Mouse (Mus musculus) forebrain, embryonic 13.5 days (tissue): ENCODE measurements at regions not wholly inside any gene's neighbourhood (a gene's known extent, or its start where the extent isn't known, plus 50 kb on each side); places are given as distances from the start of the nearest gene placed in this dataset.
A peak's percentile ranks its signal among the peaks of the same experiment; 100 is the strongest.
"Not testable (repeated sequence)": the region's sequence is repeated elsewhere in the genome, so short reads cannot be mapped to it uniquely, and the experiment has no call there.

Source experiments
- ATAC-seq: fragments of 200-750 bp; cut with Nextera tagmentation; 2 replicates; pipeline ENCODE4 v1.8.0; 2017
- H3K27ac ChIP-seq: fragments of 300-500 bp; sonication (generic); 2 replicates; pipeline ENCODE4 v1.5.1; 2015; ENCODE audit warnings: inconsistent platforms, mild to moderate bottlenecking, moderate library complexity
- H3K27me3 ChIP-seq: fragments of 300-500 bp; sonication (generic); 2 replicates; pipeline ENCODE4 v1.6.1; 2015; ENCODE audit warnings: mild to moderate bottlenecking, inconsistent platforms
- H3K36me3 ChIP-seq: fragments of 300-500 bp; sonication (generic); 2 replicates; pipeline ENCODE4 v1.6.1; 2015; ENCODE audit warnings: mild to moderate bottlenecking, inconsistent platforms; ENCODE audit not compliant: poor library complexity, severe bottlenecking
- H3K4me1 ChIP-seq: fragments of 300-500 bp; sonication (generic); 2 replicates; pipeline ENCODE4 v1.6.1; 2015; ENCODE audit warnings: inconsistent platforms
- H3K4me2 ChIP-seq: fragments of 300-500 bp; sonication (generic); 2 replicates; pipeline ENCODE4 v1.6.1; 2015; ENCODE audit warnings: inconsistent platforms, mild to moderate bottlenecking, moderate library complexity
- H3K4me3 ChIP-seq: fragments of 300-500 bp; sonication (generic); 2 replicates; pipeline ENCODE4 v1.5.1; 2015; ENCODE audit warnings: mild to moderate bottlenecking, inconsistent platforms
- H3K9ac ChIP-seq: fragments of 300-500 bp; sonication (generic); 2 replicates; pipeline ENCODE4 v1.6.1; 2015; ENCODE audit warnings: mild to moderate bottlenecking, inconsistent platforms
- H3K9me3 ChIP-seq: fragments of 300-500 bp; sonication (generic); replicated peaks from 2 replicates; pipeline ENCODE4 v1.6.1; 2016; ENCODE audit warnings: inconsistent platforms
- WGBS: fragments of 180-500 bp; shearing (Covaris S2); methylation state at CpG from one replicate; pipeline ENCODE4 v1.1.7; 2015; 5-methylcytosine and 5-hydroxymethylcytosine counted together

DNA sequence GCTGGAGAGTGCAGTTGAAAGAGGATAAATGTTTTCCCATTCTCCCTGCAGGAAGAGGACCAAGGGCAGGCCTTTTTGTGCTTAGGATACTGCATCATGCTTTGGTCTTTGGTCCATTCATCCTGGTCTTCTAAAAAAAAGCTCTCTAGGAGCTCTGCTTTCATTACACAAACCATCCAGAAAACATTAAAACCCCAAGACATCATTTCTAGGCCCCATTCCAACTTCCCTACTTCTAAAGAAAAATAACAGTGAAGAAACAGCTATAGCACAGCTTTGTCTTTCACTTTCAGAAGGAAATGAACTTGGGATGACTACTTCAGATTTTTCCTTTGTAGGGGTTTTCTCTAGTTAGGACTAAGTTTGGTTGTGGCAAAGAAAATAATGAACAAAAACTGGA lies 185.1 kb upstream of the Tmc3 start:
- Histone ChIP-seq H3K4me3 (no peak overlapping the region), H3K27me3 (no peaks in the 10 kb centered on the region), H3K4me1 (no peaks in the 10 kb centered on the region), H3K36me3 (no peaks in the 10 kb centered on the region), H3K9me3 (no peaks in the 10 kb centered on the region), H3K9ac (no peak overlapping the region), H3K4me2 (no peak overlapping the region), H3K27ac (no peak overlapping the region)
- ATAC-seq: no peak

- Histone ChIP-seq H3K4me2 (no peak overlapping the region), H3K4me1 (no peaks in the 10 kb centered on the region), H3K9ac (no peak overlapping the region), H3K4me3 (no peak overlapping the region), H3K36me3 (no peaks in the 10 kb centered on the region), H3K9me3 (no peaks in the 10 kb centered on the region), H3K27me3 (no peaks in the 10 kb centered on the region), H3K27ac (no peak overlapping the region)
- ATAC-seq: no peak
- WGBS: 87% methylated on average over 5 of the region's 5 CpGs
Observed at GRCm38 (mm10) chr7:83401001-83401400, 183.7 kb upstream of the Tmc3 start.

DNA sequence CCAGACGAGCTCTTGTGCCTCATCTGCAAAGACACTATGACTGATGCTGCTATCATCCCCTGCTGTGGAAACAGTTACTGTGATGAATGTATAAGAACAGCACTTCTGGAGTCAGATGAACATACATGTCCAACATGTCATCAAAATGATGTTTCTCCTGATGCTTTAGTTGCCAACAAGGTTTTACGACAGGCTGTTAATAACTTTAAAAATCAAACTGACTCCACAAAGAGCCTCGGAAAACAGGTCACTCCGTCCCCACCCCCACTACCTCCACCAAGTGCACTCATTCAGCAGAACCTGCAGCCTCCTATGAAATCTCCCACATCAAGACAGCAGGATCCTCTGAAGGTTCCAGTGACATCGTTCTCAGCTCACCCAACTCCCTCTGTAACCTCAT lies 172.0 kb upstream of the Tmc3 start:
- H3K9ac ChIP-seq, H3K27me3 ChIP-seq, H3K4me3 ChIP-seq, H3K9me3 ChIP-seq, H3K4me1 ChIP-seq, H3K27ac ChIP-seq, H3K36me3 ChIP-seq, ATAC-seq, H3K4me2 ChIP-seq: not testable (repeated sequence)
- 87% methylated on average over 5 of the region's 5 CpGs for WGBS

DNA sequence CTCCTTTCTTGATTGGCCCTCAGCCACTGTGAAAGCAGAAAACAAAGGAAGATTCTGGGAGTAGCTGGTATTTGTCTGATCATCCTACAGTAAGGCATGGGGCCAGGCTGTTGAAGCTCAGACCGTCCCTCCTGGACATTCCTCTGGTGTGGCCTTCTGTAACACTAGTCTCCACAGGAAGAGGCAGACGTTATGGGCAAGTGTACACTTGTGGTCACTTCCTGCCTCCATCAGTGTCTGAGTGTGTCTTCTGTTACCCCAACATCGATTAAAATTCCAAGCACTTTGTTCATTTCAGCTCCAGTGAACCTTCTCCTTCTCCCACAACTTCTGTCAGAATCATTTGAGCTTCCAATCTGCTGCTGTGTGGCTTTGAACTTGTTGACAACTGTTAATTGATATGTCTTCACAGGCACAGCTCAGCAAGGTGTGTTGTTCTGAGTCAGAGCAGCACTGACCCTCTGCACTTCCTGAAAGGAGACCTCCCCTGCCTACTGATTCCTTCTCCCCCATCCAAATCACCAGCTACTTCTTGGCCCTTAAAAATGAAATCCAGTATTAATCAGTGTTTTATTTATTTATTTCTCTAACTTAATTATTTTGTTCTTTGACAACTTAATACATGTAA lies 154.7 kb upstream of the Tmc3 start:
- H3K27me3 ChIP-seq: no peaks in the 10 kb centered on the region
- H3K9me3 ChIP-seq: no peaks in the 10 kb centered on the region
- peaks cover 8% of the 10 kb centered on the region for H3K4me1 ChIP-seq
- H3K4me3 ChIP-seq: no peak overlapping the region
- WGBS: 81% methylated on average over 3 of the region's 3 CpGs
- H3K4me2 ChIP-seq: no peak overlapping the region
- H3K9ac ChIP-seq: no peak overlapping the region
- no peak overlapping the region for H3K27ac ChIP-seq
- no peak for ATAC-seq
- H3K36me3 ChIP-seq: no peaks in the 10 kb centered on the region

GRCm38 (mm10) chr7:83431094-83431493 lies 153.6 kb upstream of the Tmc3 start:
- Histone ChIP-seq H3K4me1 (peaks cover 8% of the 10 kb centered on the region), H3K27me3 (no peaks in the 10 kb centered on the region), H3K36me3 (no peaks in the 10 kb centered on the region), H3K9me3 (no peaks in the 10 kb centered on the region), H3K9ac (no peak overlapping the region), H3K27ac (no peak overlapping the region), H3K4me2 (no peak overlapping the region), H3K4me3 (no peak overlapping the region)
- 79% methylated on average over 2 of the region's 2 CpGs for WGBS
- ATAC-seq: no peak

DNA sequence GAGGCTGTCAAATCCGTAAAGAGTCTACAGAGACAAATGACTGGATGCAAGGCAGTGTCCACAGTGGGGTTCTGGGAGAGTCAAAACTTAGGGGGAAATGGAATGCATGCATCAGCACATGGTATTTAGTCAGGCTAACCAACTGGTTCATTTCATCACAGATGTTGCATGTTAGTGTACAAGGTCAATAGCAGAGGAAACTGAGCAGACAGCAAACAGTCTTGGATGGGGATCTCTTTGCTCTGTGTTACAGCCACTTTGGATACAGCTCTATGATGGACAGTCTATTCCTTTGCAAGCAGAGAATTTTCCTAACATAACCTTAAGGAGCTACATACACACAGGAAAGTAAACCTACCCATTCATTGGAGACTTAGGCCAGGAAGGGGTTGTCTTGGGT lies 151.9 kb upstream of the Tmc3 start:
- H3K27ac ChIP-seq: no peak overlapping the region
- H3K9me3 ChIP-seq: no peaks in the 10 kb centered on the region
- ATAC-seq: no peak
- no peaks in the 10 kb centered on the region for H3K36me3 ChIP-seq
- no peak overlapping the region for H3K4me3 ChIP-seq
- peaks cover 8% of the 10 kb centered on the region for H3K4me1 ChIP-seq
- WGBS: 100% methylated on average over 1 of the region's 1 CpGs
- no peak overlapping the region for H3K4me2 ChIP-seq
- no peak overlapping the region for H3K9ac ChIP-seq
- no peaks in the 10 kb centered on the region for H3K27me3 ChIP-seq

DNA sequence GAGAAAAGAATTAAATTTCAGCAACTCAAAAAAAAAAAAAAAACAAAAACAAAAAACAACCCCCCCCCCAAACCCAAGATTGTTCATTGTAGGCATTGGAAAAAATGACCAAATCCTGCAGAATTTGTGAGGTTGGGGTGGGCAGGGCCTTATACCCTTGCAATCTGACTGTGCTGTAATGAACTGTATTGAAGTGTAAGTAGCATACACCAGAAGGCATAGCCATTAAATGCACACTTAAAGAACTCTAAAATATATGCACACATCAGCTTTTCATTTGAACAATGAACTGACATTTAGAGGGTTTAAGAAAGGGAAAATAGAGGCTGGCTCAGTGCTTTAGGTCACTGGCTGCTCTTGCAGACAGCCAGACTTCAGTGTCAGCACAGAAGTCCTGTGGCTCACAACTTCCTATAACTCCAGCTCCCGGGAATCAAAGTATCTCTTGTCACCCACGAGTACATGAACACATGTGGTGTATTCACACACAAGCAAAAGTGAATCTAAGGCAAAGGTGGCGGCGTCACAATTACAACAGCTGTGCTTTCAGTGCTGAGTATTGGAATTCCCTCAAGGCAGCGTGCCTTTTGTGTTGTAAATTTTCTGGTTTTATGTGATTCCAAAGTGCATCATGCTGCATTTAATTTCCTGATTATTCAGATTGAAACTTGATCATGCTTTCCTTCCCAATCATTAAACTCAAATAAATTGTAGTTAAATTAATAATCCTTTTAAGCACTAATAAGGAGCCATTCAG lies 150.6 kb upstream of the Tmc3 start:
- no peak overlapping the region for H3K4me3 ChIP-seq
- no peak overlapping the region for H3K27ac ChIP-seq
- 7% methylated on average over 5 of the region's 5 CpGs for WGBS

DNA sequence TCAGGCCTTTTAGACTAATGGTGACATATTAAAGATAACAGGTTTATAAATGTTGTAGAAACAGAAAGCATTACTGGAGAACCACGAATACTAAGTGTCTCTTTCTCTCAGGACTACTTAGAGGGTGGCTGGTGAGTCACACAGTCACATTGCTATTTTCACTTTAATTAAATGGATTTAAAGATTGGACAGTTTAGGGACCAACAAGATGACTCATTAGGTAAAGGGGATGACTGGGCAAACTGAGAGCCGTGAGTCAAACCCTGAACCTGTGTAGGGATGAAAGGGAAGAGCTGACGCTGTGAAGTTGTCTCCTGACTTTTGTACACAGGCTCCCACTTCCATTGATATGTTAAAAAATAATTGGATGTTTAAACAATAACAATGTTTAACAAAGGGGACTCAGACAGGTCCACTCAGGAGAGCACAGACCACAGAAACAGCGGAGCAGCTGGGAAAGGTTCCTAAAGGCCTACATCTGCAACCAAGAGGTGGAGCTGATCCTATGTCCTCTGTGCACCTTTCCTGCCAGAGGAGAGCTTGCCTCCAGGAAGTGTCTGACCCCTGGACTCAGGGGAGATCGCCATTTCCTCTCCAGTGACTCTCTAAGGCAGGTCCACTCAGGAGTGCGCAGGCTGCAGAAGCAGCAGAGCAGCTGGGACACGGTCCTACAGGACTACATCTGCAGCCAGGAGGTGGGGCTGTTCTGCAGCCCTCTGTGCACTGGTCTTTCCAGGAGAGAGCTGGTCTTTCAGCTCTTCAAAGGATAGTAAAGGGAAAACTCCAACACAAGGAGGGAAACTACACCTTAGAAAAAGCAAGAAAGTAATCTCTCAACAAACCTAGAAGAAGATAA lies 146.0 kb upstream of the Tmc3 start:
- WGBS: 59% methylated on average over 7 of the region's 7 CpGs
- Histone ChIP-seq H3K4me2 (no peak overlapping the region), H3K9ac (no peak overlapping the region)

More for the DNA sequence above, 150.6 kb upstream of the Tmc3 start:
- ATAC-seq: no peak
- Histone ChIP-seq H3K4me2 (no peak overlapping the region), H3K36me3 (no peaks in the 10 kb centered on the region), H3K27me3 (no peaks in the 10 kb centered on the region), H3K9ac (no peak overlapping the region), H3K4me1 (peaks cover 8% of the 10 kb centered on the region), H3K9me3 (no peaks in the 10 kb centered on the region)

GRCm38 (mm10) chr7:83443596-83444278 lies 141.0 kb upstream of the Tmc3 start:
- H3K27me3 ChIP-seq: no peaks in the 10 kb centered on the region
- H3K36me3 ChIP-seq: no peaks in the 10 kb centered on the region
- no peak overlapping the region for H3K4me2 ChIP-seq
- no peak overlapping the region for H3K4me3 ChIP-seq
- 26% methylated on average over 16 of the region's 16 CpGs for WGBS
- no peak overlapping the region for H3K9ac ChIP-seq
- H3K4me1 ChIP-seq: peaks cover 7% of the 10 kb centered on the region
- H3K27ac ChIP-seq: no peak overlapping the region
- H3K9me3 ChIP-seq: no peaks in the 10 kb centered on the region
- 0 out of 2 replicates have a peak, but pooled peaks have one; percentile 21 for ATAC-seq

More for the DNA sequence above, 146.0 kb upstream of the Tmc3 start:
- H3K4me1 ChIP-seq: peaks cover 12% of the 10 kb centered on the region
- H3K27me3 ChIP-seq: no peaks in the 10 kb centered on the region
- H3K4me3 ChIP-seq: no peak overlapping the region
- ATAC-seq: no peak
- no peaks in the 10 kb centered on the region for H3K9me3 ChIP-seq
- H3K27ac ChIP-seq: no peak overlapping the region
- no peaks in the 10 kb centered on the region for H3K36me3 ChIP-seq

GRCm38 (mm10) chr7:83444279-83444615 lies 140.5 kb upstream of the Tmc3 start:
- 67% methylated on average over 1 of the region's 1 CpGs for WGBS
- ATAC-seq: no peak
- no peak overlapping the region for H3K4me3 ChIP-seq

GRCm38 (mm10) chr7:83445181-83445926 lies 139.4 kb upstream of the Tmc3 start:
- no peak for ATAC-seq
- WGBS: 61% methylated on average over 5 of the region's 5 CpGs

More at GRCm38 (mm10) chr7:83444279-83444615, 140.5 kb upstream of the Tmc3 start:
- Histone ChIP-seq H3K4me1 (peaks cover 7% of the 10 kb centered on the region), H3K9ac (no peak overlapping the region), H3K4me2 (no peak overlapping the region), H3K36me3 (no peaks in the 10 kb centered on the region), H3K27ac (no peak overlapping the region), H3K9me3 (no peaks in the 10 kb centered on the region), H3K27me3 (no peaks in the 10 kb centered on the region)

More at GRCm38 (mm10) chr7:83445181-83445926, 139.4 kb upstream of the Tmc3 start:
- Histone ChIP-seq H3K4me3 (no peak overlapping the region), H3K4me2 (no peak overlapping the region), H3K4me1 (peaks cover 8% of the 10 kb centered on the region), H3K9me3 (no peaks in the 10 kb centered on the region), H3K27me3 (no peaks in the 10 kb centered on the region), H3K27ac (no peak overlapping the region), H3K36me3 (no peaks in the 10 kb centered on the region), H3K9ac (no peak overlapping the region)
